ENCODE assay signal across 8 mouse cellular contexts in genomic region chr11:120142601-120143051, GRCm38 (mm10). TPM values are rescaled to one million over a fixed set of nuclear protein-coding genes. Genes with fewer than 3 reads are reported as not detected.
A peak's percentile ranks its signal among the peaks of the same experiment; 100 is the strongest.
DNase-seq lines count a peak whose midpoint lies in the region; ATAC-seq and TF ChIP-seq lines count a peak whose summit lies in the region.

No protein-coding gene starts in this region.

- H3K27ac ChIP-seq in forebrain, embryonic 13.5 days, result peak overlapping the region; percentile 22; the same call in 1 of the 2 replicates
- no peak overlapping the region for H3K27ac ChIP-seq in forebrain, embryonic 15.5 days (replicated peaks)
- no peak overlapping the region for H3K27ac ChIP-seq in ES-E14 (ENCODE audit: insufficient read depth, low read depth, low read length, poor library complexity, severe bottlenecking)
- no peak overlapping the region for H3K27ac ChIP-seq in forebrain, embryonic 14.5 days (ENCODE audit: low read depth, low read length)
- H3K27ac ChIP-seq in liver, embryonic 12.5 days, result peak overlapping the region; percentile 73

- H3K4me1 ChIP-seq in forebrain, embryonic 13.5 days, result peaks cover under 1% of the 10 kb centered on the region; the same call in 1 of the 2 replicates
- peaks cover 10% of the 10 kb centered on the region; the same call in 1 of the 2 replicates for H3K4me1 ChIP-seq in forebrain, embryonic 15.5 days
- H3K4me1 ChIP-seq in ES-E14 (ENCODE audit: control insufficient read depth in 2 of 2, insufficient read depth in 2 of 2, low read length in 2 of 2, poor library complexity in 1 of 2), result peaks cover 1 to 7% of the 10 kb centered on the region in 2 experiments; a peak in 2 of 4 replicates
- no peaks in the 10 kb centered on the region for H3K4me1 ChIP-seq in forebrain, embryonic 14.5 days (ENCODE audit: control insufficient read depth, insufficient read depth, low read length)
- H3K4me1 ChIP-seq in liver, embryonic 12.5 days, result peaks cover 83% of the 10 kb centered on the region

- no peak overlapping the region for H3K9ac ChIP-seq in forebrain, embryonic 13.5 days
- H3K9ac ChIP-seq in forebrain, embryonic 15.5 days (replicated peaks), result no peak overlapping the region
- H3K9ac ChIP-seq in ES-E14 (ENCODE audit: insufficient read depth, low read depth, low read length, poor library complexity, severe bottlenecking), result no peak overlapping the region
- no peak overlapping the region for H3K9ac ChIP-seq in forebrain, embryonic 14.5 days (ENCODE audit: low read length)
- H3K9ac ChIP-seq in liver, embryonic 12.5 days, result 0 out of 2 replicates have a peak overlapping the region, but pooled peaks have one; percentile 17

- no peaks in the 10 kb centered on the region for H3K27me3 ChIP-seq in forebrain, embryonic 13.5 days
- no peaks in the 10 kb centered on the region for H3K27me3 ChIP-seq in forebrain, embryonic 15.5 days
- no peaks in the 10 kb centered on the region for H3K27me3 ChIP-seq in forebrain, embryonic 14.5 days (replicated peaks; ENCODE audit: control insufficient read depth, insufficient read depth, low read length)
- no peaks in the 10 kb centered on the region for H3K27me3 ChIP-seq in liver, embryonic 12.5 days (replicated peaks)

- no peak for ATAC-seq in forebrain, embryonic 13.5 days
- ATAC-seq in forebrain, embryonic 15.5 days (replicated peaks), result no peak
- ATAC-seq in forebrain, embryonic 14.5 days, result no peak
- ATAC-seq in liver, embryonic 12.5 days, result peak; percentile 68

- H3K36me3 ChIP-seq in forebrain, embryonic 13.5 days (ENCODE audit: poor library complexity, severe bottlenecking), result peaks cover 41% of the 10 kb centered on the region
- H3K36me3 ChIP-seq in forebrain, embryonic 15.5 days, result no peaks in the 10 kb centered on the region
- peaks cover 6% of the 10 kb centered on the region; the same call in 1 of the 2 replicates for H3K36me3 ChIP-seq in ES-E14 (ENCODE audit: control insufficient read depth, insufficient read depth, low read length, poor library complexity, severe bottlenecking)
- peaks cover 21% of the 10 kb centered on the region for H3K36me3 ChIP-seq in forebrain, embryonic 14.5 days (ENCODE audit: control insufficient read depth, insufficient read depth, low read length)
- peaks cover 87% of the 10 kb centered on the region for H3K36me3 ChIP-seq in liver, embryonic 12.5 days

- no peaks in the 10 kb centered on the region for H3K9me3 ChIP-seq in forebrain, embryonic 13.5 days (replicated peaks)
- H3K9me3 ChIP-seq in forebrain, embryonic 15.5 days, result no peaks in the 10 kb centered on the region
- H3K9me3 ChIP-seq in ES-E14 (ENCODE audit: control insufficient read depth, insufficient read depth, low read depth, low read length), result no peaks in the 10 kb centered on the region
- H3K9me3 ChIP-seq in forebrain, embryonic 14.5 days (replicated peaks; ENCODE audit: control insufficient read depth, low read length), result no peaks in the 10 kb centered on the region
- no peaks in the 10 kb centered on the region for H3K9me3 ChIP-seq in liver, embryonic 12.5 days (replicated peaks)

- no peak overlapping the region for H3K4me2 ChIP-seq in forebrain, embryonic 13.5 days
- no peak overlapping the region for H3K4me2 ChIP-seq in forebrain, embryonic 15.5 days (replicated peaks)
- no peak overlapping the region for H3K4me2 ChIP-seq in forebrain, embryonic 14.5 days (ENCODE audit: low read length)
- H3K4me2 ChIP-seq in liver, embryonic 12.5 days, result no peak overlapping the region

- 87% methylated on average over 3 of the region's 3 CpGs for WGBS in forebrain, embryonic 13.5 days
- 73% methylated on average over 3 of the region's 3 CpGs for WGBS in forebrain, embryonic 15.5 days
- WGBS in forebrain, embryonic 14.5 days, result 78% methylated on average over 3 of the region's 3 CpGs
- 29% methylated on average over 3 of the region's 3 CpGs for WGBS in liver, embryonic 12.5 days (ENCODE audit: insufficient replicate concordance)

- no peak overlapping the region for H3K4me3 ChIP-seq in forebrain, embryonic 13.5 days
- H3K4me3 ChIP-seq in forebrain, embryonic 15.5 days, result no peak overlapping the region
- H3K4me3 ChIP-seq in ES-E14 (ENCODE audit: insufficient read depth in 1 of 2, low read depth in 1 of 2, low read length in 2 of 2, poor library complexity in 1 of 2, severe bottlenecking in 1 of 2), result no peak overlapping the region
- H3K4me3 ChIP-seq in forebrain, embryonic 14.5 days (ENCODE audit: low read depth, low read length), result no peak overlapping the region
- H3K4me3 ChIP-seq in liver, embryonic 12.5 days, result no peak overlapping the region

- in situ Hi-C loops in ES-E14 (cut with MboI; ENCODE audit: low sequenced_read_pairs in 2 of 2, unreplicated experiment in 2 of 2), result no loop called here

- DNase-seq in ES-E14 (ENCODE audit: low read depth, low spot score), result no peak
- DNase-seq in forebrain, embryonic 14.5 days (ENCODE audit: low spot score), result peak; percentile 11
- DNase-seq in induced T-regulatory cell, adult 2 months (ENCODE audit: low read depth), result peak; percentile 65
- peak; percentile 54 to 61 for DNase-seq in natural killer cell, adult 2 months (ENCODE audit: low spot score in 2 of 2)
- DNase-seq in cerebellum, postnatal 14 days, result no peak

TF ChIP-seq in ES-E14, 5 proteins besides CTCF, POLR2A, EP300 and RAD21:
- TF ChIP-seq ZNF384 (IDR thresholded peaks at IDR 0.05; ENCODE audit: low read depth, low read length) (peak; percentile 45; the same call in 1 of the 2 replicates), CHD2 (IDR thresholded peaks at IDR 0.05; ENCODE audit: low read depth, low read length) (no peak)

RNA-seq across cellular contexts. Expression of gene Slc38a10, which starts 8.5 kb away (rescaled TPM):
- polyA plus RNA-seq in forebrain, embryonic 13.5 days (2015; fragmentation: Nextera tagmentation; extraction: Ambion mirVana), result 76.8 and 92.2 TPM in 2 replicates
- 97.7 and 98.9 TPM in 2 replicates for polyA plus RNA-seq in forebrain, embryonic 15.5 days (2015; fragmentation: Nextera tagmentation; extraction: Ambion mirVana)
- 146 and 216 TPM in 2 replicates for total RNA-seq in ES-E14 (2012; rRNA removed)
- 53.6 and 72.5 TPM in 2 replicates for polyA plus RNA-seq in forebrain, embryonic 14.5 days (2014; fragmentation: Nextera tagmentation; extraction: Ambion mirVana)
- 54.9 and 55.2 TPM in 2 replicates for polyA plus RNA-seq in liver, embryonic 12.5 days (2016; fragmentation: Nextera tagmentation; extraction: Ambion mirVana)

RNA-seq across cellular contexts. Expression of gene Ndufaf8, which starts 43.9 kb away (rescaled TPM):
- polyA plus RNA-seq in forebrain, embryonic 13.5 days (2015; fragmentation: Nextera tagmentation; extraction: Ambion mirVana), result 59.2 and 60.5 TPM in 2 replicates
- 49.7 and 56.9 TPM in 2 replicates for polyA plus RNA-seq in forebrain, embryonic 15.5 days (2015; fragmentation: Nextera tagmentation; extraction: Ambion mirVana)
- 48.8 and 49.3 TPM in 2 replicates for total RNA-seq in ES-E14 (2012; rRNA removed)
- 59.8 and 84.8 TPM in 2 replicates for polyA plus RNA-seq in forebrain, embryonic 14.5 days (2014; fragmentation: Nextera tagmentation; extraction: Ambion mirVana)
- polyA plus RNA-seq in liver, embryonic 12.5 days (2016; fragmentation: Nextera tagmentation; extraction: Ambion mirVana), result 64.4 and 68.1 TPM in 2 replicates

RNA-seq across cellular contexts. Expression of gene Tepsin, which starts 44.1 kb away (rescaled TPM):
- 18.0 and 19.0 TPM in 2 replicates for polyA plus RNA-seq in forebrain, embryonic 13.5 days (2015; fragmentation: Nextera tagmentation; extraction: Ambion mirVana)
- 18.7 and 21.9 TPM in 2 replicates for polyA plus RNA-seq in forebrain, embryonic 15.5 days (2015; fragmentation: Nextera tagmentation; extraction: Ambion mirVana)
- total RNA-seq in ES-E14 (2012; rRNA removed), result 26.5 and 37.1 TPM in 2 replicates
- polyA plus RNA-seq in forebrain, embryonic 14.5 days (2014; fragmentation: Nextera tagmentation; extraction: Ambion mirVana), result 12.4 and 14.6 TPM in 2 replicates
- 9.3 and 11.3 TPM in 2 replicates for polyA plus RNA-seq in liver, embryonic 12.5 days (2016; fragmentation: Nextera tagmentation; extraction: Ambion mirVana)

RNA-seq across cellular contexts. Expression of gene Cep131, which starts 56.0 kb away (rescaled TPM):
- 26.9 and 28.8 TPM in 2 replicates for polyA plus RNA-seq in forebrain, embryonic 13.5 days (2015; fragmentation: Nextera tagmentation; extraction: Ambion mirVana)
- polyA plus RNA-seq in forebrain, embryonic 15.5 days (2015; fragmentation: Nextera tagmentation; extraction: Ambion mirVana), result 34.6 and 35.0 TPM in 2 replicates
- 24.0 and 43.4 TPM in 2 replicates for total RNA-seq in ES-E14 (2012; rRNA removed)
- polyA plus RNA-seq in forebrain, embryonic 14.5 days (2014; fragmentation: Nextera tagmentation; extraction: Ambion mirVana), result 21.7 and 27.2 TPM in 2 replicates
- polyA plus RNA-seq in liver, embryonic 12.5 days (2016; fragmentation: Nextera tagmentation; extraction: Ambion mirVana), result 10.5 and 11.4 TPM in 2 replicates

Comparison
In these comparisons a context has a peak if more than half of its experiments do, and no peak if none do; other contexts are left out.
1. H3K27ac ChIP-seq: peak in forebrain, embryonic 13.5 days (single experiment) and liver, embryonic 12.5 days (single experiment); none in forebrain, embryonic 15.5 days (single experiment), ES-E14 (single experiment) and forebrain, embryonic 14.5 days (single experiment).
2. DNase-seq: peak in forebrain, embryonic 14.5 days (single experiment), induced T-regulatory cell, adult 2 months (single experiment) and natural killer cell, adult 2 months (2 of 2); none in ES-E14 (single experiment) and cerebellum, postnatal 14 days (0 of 2).